Mouse (Mus musculus) stomach, postnatal 0 days (tissue): Measurements from ENCODE around the gene Ppp1ca. TPM values are rescaled to one million over a fixed set of nuclear protein-coding genes. Genes with fewer than 3 reads are reported as not detected.
A peak's percentile ranks its signal among the peaks of the same experiment; 100 is the strongest.

Source experiments
- ATAC-seq: fragments of 200-750 bp; cut with Nextera tagmentation; 2 replicates; pipeline ENCODE4 v1.8.0; 2017; ENCODE audit not compliant: low FRiP score, low TSS enrichment
- DNase-seq: peaks from one replicate; pipeline ENCODE4 v3.0.0-alpha.2; 2016; ENCODE audit warnings: low spot score
- H3K27ac ChIP-seq: fragments of 300-500 bp; sonication (generic); replicated peaks from 2 replicates; pipeline ENCODE4 v1.5.1; 2014; ENCODE audit warnings: mild to moderate bottlenecking, control low read depth
- H3K27me3 ChIP-seq: fragments of 300-500 bp; sonication (generic); 2 replicates; pipeline ENCODE4 v1.6.1; 2014; ENCODE audit warnings: low read length; ENCODE audit not compliant: control insufficient read depth, insufficient read depth
- H3K36me3 ChIP-seq: fragments of 300-500 bp; sonication (generic); 2 replicates; pipeline ENCODE4 v1.6.1; 2014; ENCODE audit warnings: low read length, mixed read lengths; ENCODE audit not compliant: control insufficient read depth, insufficient read depth
- H3K4me1 ChIP-seq: fragments of 300-500 bp; sonication (generic); replicated peaks from 2 replicates; pipeline ENCODE4 v1.6.1; 2014; ENCODE audit warnings: antibody characterized with exemption; ENCODE audit not compliant: control insufficient read depth, insufficient read depth
- H3K4me2 ChIP-seq: fragments of 300-500 bp; sonication (generic); replicated peaks from 2 replicates; pipeline ENCODE4 v1.6.1; 2014; ENCODE audit warnings: low read depth, mild to moderate bottlenecking, control low read depth, moderate library complexity
- H3K4me3 ChIP-seq: fragments of 300-500 bp; sonication (generic); 2 replicates; pipeline ENCODE4 v1.5.1; 2014; ENCODE audit warnings: low read depth, low read length, control low read depth
- H3K9ac ChIP-seq: fragments of 300-500 bp; sonication (generic); 2 replicates; pipeline ENCODE4 v1.6.1; 2014; ENCODE audit warnings: mild to moderate bottlenecking, low read length, control low read depth, mixed read lengths
- H3K9me3 ChIP-seq: fragments of 300-500 bp; sonication (generic); 2 replicates; pipeline ENCODE4 v1.6.1; 2016; ENCODE audit warnings: low read length; ENCODE audit not compliant: control insufficient read depth
- CTCF ChIP-seq: IDR thresholded peaks from 2 replicates; pipeline ENCODE4 v1.5.1; 2016; ENCODE audit warnings: antibody characterized with exemption, low read depth, mild to moderate bottlenecking, moderate library complexity
- EP300 ChIP-seq: optimal IDR thresholded peaks from 2 replicates; pipeline ENCODE3; 2016; ENCODE audit warnings: antibody characterized with exemption
- WGBS: fragments of 180-500 bp; shearing (Covaris S2); extraction: QIAGEN DNeasy Blood & Tissue Kit; methylation state at CpG from one replicate; pipeline ENCODE4 v1.1.7; 2014; 5-methylcytosine and 5-hydroxymethylcytosine counted together
- polyA plus RNA-seq: library from polyadenylated mRNA; unstranded; fragments of >200 nt; fragmentation: Nextera tagmentation; extraction: Ambion mirVana; gene quantifications from 2 replicates; pipeline ENCODE4 v1.2.1, GENCODE M21; 2015

Ppp1ca gene
- polyA plus RNA-seq, 1 experiment from 2014 or later: 497 TPM

DNA sequence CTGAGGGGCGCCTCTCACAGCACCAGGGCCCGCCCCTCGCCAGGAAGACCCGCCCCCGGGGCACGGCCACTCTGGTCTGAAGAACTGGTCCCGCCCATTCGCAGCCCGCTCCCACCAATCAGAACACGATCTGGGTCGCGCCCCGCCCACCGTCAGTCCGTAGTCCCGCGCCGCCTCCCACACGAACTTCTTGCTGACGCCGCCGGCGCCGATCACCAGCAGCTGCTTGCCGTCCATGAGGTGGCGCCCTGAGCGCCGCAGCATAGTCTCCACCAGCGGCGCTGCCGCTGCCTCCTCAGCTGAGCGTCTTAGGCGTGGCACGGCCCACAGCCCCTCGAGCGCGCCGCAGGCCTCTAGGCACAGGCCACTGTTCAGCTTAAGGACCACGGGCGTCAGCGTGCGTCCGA is 22.5 kb upstream of the Ppp1ca start:
- peak overlapping the region; percentile 81 for H3K4me2 ChIP-seq
- no peaks in the 10 kb centered on the region for H3K27me3 ChIP-seq
- peak; percentile 93 for ATAC-seq
- DNase-seq: peak; percentile 99
- H3K9me3 ChIP-seq: no peaks in the 10 kb centered on the region
- under 1% methylated on average over 42 of the region's 43 CpGs for WGBS
- TF ChIP-seq EP300 (peak; percentile 83), CTCF (peak; percentile 99)
- H3K36me3 ChIP-seq: no peaks in the 10 kb centered on the region
- H3K9ac ChIP-seq: peak overlapping the region; percentile 86
- peak overlapping the region; percentile 44 for H3K4me3 ChIP-seq
- H3K27ac ChIP-seq: peak overlapping the region; percentile 95
- H3K4me1 ChIP-seq: peaks cover 5% of the 10 kb centered on the region; the same call in 1 of the 2 replicates

DNA sequence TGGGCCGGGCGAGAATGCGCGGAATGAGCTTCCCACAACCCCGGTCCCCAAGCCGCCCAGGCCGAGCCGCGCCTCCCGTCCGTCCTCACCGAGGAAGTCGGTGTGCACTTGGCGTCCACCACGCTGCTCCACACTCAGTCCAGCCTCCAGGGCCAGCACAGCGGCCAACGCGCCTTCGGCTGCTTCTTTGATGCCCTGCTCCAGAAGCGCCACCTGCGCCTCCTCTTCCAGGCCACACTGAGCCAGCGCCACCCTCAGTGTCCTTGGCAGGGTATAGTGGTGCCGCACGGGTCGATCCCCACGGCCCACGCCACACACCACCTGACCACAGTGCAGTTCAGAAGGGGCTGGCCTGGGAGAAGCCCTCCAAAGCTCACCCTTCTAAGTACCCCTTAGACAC is 22.1 kb upstream of the Ppp1ca start:
- WGBS: 4% methylated on average over 27 of the region's 27 CpGs
- peak; percentile 56 for ATAC-seq
- TF ChIP-seq EP300 (no peak), CTCF (no peak)

DNA sequence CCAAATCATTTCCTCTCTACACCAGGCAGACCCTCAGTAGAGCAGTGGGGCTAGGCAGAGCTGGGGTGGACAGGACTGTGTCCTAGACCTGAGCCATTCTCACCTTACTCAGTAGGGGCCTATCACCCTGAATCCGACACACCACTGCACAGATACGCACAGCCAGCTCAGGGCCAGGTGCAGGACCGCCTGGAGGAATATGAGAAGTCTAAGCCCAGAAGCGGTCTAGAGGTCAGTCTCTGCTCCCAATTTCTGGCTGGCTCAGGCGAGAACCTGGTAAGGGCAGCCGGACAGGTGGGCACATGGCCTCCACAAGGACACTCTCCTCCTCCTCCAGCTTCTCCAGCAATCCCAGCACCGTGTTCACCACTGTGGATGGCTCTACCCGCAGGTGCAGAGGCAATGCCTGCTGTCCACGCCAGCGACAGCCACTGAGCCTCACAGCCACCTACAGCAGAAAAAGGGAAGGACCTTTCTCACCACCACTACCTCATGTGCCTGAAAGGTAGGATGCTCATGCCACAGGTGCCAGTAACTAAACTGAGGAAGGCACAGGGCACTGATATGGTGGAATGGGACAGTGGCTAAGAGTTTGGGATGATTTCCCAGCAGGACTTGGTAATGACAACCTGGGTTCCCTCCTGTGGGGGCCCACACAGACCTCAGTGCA is 21.0 kb upstream of the Ppp1ca start:
- H3K9me3 ChIP-seq: no peaks in the 10 kb centered on the region
- H3K27ac ChIP-seq: no peak overlapping the region
- 95% methylated on average over 10 of the region's 10 CpGs for WGBS
- DNase-seq (no peak), ATAC-seq (no peak)
- 0 out of 2 replicates have a peak overlapping the region, but pooled peaks have one; percentile 4 for H3K9ac ChIP-seq
- no peaks in the 10 kb centered on the region for H3K36me3 ChIP-seq
- no peaks in the 10 kb centered on the region for H3K27me3 ChIP-seq
- TF ChIP-seq EP300: no peak
- TF ChIP-seq CTCF: no peak
- no peak overlapping the region for H3K4me3 ChIP-seq
- H3K4me2 ChIP-seq: no peak overlapping the region
- H3K4me1 ChIP-seq: peaks cover 10% of the 10 kb centered on the region; the same call in 1 of the 2 replicates

More for the DNA sequence above, 22.1 kb upstream of the Ppp1ca start:
- Histone ChIP-seq H3K9me3 (no peaks in the 10 kb centered on the region), H3K4me3 (peak overlapping the region; percentile 44), H3K27ac (peak overlapping the region; percentile 95), H3K4me1 (peaks cover 5% of the 10 kb centered on the region; the same call in 1 of the 2 replicates), H3K4me2 (peak overlapping the region; percentile 81), H3K9ac (peak overlapping the region; percentile 86), H3K27me3 (no peaks in the 10 kb centered on the region), H3K36me3 (no peaks in the 10 kb centered on the region)
- DNase-seq: no peak

DNA sequence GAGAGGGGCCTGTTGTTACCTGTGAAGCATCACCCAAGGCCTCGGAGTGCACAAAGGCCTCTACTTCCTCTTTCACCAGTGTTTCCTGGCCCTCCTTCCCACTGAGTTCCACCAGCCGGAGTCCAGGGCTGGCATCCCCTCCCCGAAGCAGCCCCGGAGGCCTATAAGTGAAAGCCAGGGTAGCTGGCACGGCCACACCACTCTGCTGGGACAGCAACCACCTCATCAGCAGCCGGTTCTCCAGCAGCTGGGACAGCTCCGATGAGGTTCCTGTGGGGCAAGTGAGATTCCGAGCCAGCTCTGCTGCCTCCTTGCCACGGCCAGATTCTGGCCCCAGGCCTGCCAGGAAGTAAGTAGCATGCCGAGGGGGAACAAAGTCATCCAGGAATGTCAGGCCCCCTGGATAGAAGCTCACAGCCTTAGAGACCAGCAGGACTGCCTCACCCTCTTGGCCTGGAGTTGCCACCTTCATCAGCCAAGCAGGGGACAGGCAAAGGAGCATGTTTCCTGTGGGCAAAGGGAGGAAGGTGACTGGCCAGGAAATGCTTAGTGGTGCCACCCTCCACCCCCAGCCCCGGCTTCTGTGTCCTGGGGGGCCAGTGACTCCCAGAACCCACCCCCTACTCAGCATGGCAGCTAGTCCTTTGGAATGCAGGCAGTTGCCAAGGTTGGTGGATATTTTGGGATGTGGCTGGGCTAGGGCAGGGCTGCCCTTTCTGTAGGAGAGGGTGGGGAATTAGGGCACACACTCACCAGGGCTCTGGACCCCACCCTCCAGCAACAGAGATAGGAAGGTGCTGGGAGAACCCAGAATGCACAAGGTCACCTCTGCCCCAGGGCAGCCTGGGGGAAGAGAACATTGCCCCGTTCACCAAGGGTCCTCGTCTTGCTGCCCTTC is 20.2 kb upstream of the Ppp1ca start:
- Histone ChIP-seq H3K27me3 (no peaks in the 10 kb centered on the region), H3K4me3 (no peak overlapping the region), H3K9me3 (no peaks in the 10 kb centered on the region), H3K36me3 (no peaks in the 10 kb centered on the region), H3K27ac (no peak overlapping the region), H3K4me2 (no peak overlapping the region), H3K4me1 (peaks cover 10% of the 10 kb centered on the region; the same call in 1 of the 2 replicates), H3K9ac (peak overlapping the region; percentile 27; the same call in 1 of the 2 replicates)
- TF ChIP-seq EP300 (no peak), CTCF (no peak)
- WGBS: 58% methylated on average over 13 of the region's 13 CpGs
- no peak for DNase-seq
- ATAC-seq: no peak

DNA sequence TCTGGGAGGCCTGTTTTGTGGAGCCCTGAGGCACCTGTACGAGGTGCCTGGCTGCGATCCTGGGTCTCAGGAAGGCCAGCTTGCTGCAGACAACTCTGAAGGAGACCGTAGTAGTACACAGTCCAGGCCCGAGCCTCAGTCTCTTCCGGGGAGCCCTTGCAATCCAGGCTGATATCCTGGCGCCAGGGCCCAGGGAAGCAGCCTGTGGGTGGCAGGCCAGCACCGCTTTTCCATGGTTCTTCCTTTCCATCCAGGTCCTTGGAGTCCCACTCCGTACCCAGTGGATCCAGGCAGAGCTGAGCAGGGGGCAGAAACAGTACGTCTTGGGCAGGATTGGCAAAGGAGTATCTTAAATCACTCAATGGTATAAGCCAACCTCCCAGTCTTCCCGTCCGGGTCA is 18.9 kb upstream of the Ppp1ca start:
- no peak overlapping the region for H3K4me2 ChIP-seq
- no peak overlapping the region for H3K4me3 ChIP-seq
- 69% methylated on average over 11 of the region's 11 CpGs for WGBS
- no peaks in the 10 kb centered on the region for H3K27me3 ChIP-seq
- H3K9ac ChIP-seq: no peak overlapping the region
- no peaks in the 10 kb centered on the region for H3K36me3 ChIP-seq
- H3K27ac ChIP-seq: no peak overlapping the region
- H3K4me1 ChIP-seq: peaks cover 10% of the 10 kb centered on the region; the same call in 1 of the 2 replicates
- ATAC-seq (no peak), DNase-seq (no peak)
- no peaks in the 10 kb centered on the region for H3K9me3 ChIP-seq
- no peak for TF ChIP-seq EP300
- TF ChIP-seq CTCF: no peak; the same call in 1 of the 2 replicates
